Mouse (Mus musculus): ENCODE measurements around the gene Btbd35f23. TPM values are rescaled to one million over a fixed set of nuclear protein-coding genes. Genes with fewer than 3 reads are reported as not detected.
"Not testable (repeated sequence)": the region's sequence is repeated elsewhere in the genome, so short reads cannot be mapped to it uniquely, and the experiment has no call there.

Gene Btbd35f23
- polyA plus RNA-seq (2015; fragmentation: Nextera tagmentation; extraction: Ambion mirVana) = not detected in 2 replicates

DNA sequence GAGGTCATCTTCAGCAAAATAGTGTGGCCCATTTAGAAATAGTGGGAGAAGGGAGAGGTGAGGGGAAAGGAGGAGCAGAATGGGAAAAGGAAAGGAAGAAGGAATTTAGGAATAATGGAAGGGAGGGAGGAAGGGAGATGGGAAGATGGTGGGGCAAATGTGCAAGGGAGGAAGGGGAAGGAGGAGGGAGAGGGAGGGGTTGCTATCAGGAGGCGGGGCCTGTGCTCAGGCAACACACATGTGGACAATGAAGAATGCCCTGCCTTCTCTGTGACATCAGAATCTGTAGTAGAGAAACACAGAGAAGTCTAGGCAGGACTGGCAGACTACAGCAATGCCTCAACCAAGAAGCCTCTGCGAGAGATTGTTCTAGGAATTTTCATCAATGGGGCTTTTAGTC, at the start of gene Btbd35f23:
TSS of gene Btbd35f23 (plus strand) at position 301 of the 400 bp plus-strand sequence.
- not testable (repeated sequence) for H3K27ac ChIP-seq; ATAC-seq (ENCODE audit: low read depth); H3K4me3 ChIP-seq (replicated peaks); DNase-seq; H3K36me3 ChIP-seq; H3K9ac ChIP-seq; H3K27me3 ChIP-seq; H3K4me2 ChIP-seq; H3K9me3 ChIP-seq (replicated peaks); H3K4me1 ChIP-seq (replicated peaks)
- 39% methylated on average over 1 of the region's 2 CpGs for WGBS (ENCODE audit: insufficient replicate concordance)

Other genes starting within 250 kb of the Btbd35f23 start
- gene Btbd35f24, start 119.0 kb downstream of the Btbd35f23 start, polyA plus RNA-seq (2015; fragmentation: Nextera tagmentation; extraction: Ambion mirVana) = not detected in 2 replicates

Measured in liver, embryonic 13.5 days (tissue).